Mouse (Mus musculus): ENCODE results near the gene Ipmk.

- TF ChIP-seq POLR2A (IDR thresholded peaks at IDR 0.05; ENCODE audit: extremely low read depth, insufficient read depth, low read length) = no peak
- no peak for TF ChIP-seq CTCF (IDR thresholded peaks at IDR 0.05; ENCODE audit: extremely low read depth, insufficient read depth, low read length)
Observed at GRCm38 (mm10) chr10:71447661-71448060, 100.1 kb downstream of the Ipmk start.
